Mouse (Mus musculus) spleen, postnatal 36 days (tissue): ENCODE measurements around the gene Agbl3.

Experiments used
- DNase-seq, 2 experiments: peaks; one replicate each; pipeline ENCODE4 v3.0.0; 2022; ENCODE audit warnings: low spot score in 2 of 2, mixed read lengths in 1 of 2

Agbl3 gene

DNA sequence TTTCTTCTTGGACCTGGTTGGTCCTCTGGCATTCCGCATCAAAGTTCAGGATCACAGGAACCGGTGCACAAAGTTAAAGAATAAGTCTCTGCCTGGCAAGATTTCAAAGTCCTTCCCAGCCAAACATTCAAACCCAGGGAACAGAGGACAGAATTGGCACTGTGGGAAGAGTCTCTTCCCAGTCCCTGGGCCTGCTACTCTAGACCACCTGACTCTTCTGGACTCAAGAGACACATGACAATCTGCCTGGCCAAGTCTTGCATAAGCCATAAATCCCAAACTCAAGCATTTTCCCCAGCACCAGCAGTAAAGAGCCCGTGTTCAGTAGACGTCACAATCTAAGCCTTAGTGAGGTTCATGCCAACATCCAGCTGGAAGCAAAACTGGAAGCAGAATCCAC lies 126.4 kb downstream of the Agbl3 start:
- DNase-seq, result no peak

DNA sequence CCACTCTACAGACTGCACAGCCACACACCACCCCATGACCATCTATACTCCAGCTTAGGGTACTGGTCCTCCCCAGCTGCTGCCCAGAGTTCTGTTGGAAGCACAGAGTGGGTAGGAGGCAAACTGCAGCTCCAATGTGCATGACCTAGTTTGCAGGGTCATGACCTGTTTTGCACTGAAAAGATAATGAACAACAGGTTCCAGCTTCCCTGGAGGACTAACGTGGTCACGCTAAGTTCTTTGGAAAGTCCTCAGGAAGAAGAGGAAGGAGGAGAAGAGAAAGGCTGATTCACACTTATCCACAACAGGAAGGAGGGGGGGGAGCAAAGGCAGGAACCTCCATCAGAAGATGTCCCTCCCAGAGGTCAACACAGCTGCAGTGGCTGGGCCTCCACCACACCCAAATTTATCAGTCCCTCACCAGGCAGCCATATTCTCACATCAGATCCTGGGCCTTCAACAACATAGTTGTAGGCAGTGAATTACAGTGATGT lies 126.9 kb downstream of the Agbl3 start:
- DNase-seq, result peak; percentile 40 to 67

DNA sequence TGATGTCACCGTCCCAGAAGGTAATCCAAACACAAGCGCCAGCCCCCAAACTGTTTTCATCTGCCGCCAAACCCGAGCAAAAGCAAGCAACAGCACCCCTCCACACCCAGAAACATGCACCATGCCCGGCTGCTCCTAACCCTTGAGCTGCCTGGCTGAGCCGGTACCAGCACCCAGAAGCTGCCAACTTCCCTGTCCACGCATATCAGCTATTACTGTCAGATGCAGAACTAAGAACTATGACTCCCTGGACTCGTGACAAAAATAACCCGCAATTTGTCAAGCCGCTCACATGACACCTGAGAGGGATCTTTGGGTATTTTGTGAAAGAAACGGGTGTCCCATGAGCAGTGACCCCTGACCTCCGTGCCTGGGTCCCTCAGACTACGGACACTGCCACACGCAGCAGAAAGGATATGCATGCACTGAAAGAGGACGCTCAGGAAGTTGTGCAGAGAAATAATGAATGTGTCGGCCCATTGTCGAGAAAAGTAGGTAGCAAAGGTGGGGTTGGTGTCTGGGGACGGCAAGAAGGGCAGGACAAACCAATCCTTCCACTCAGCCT lies 127.5 kb downstream of the Agbl3 start:
- DNase-seq, result no peak
